Mouse (Mus musculus): ENCODE measurements around the gene Ube2g1.

DNA sequence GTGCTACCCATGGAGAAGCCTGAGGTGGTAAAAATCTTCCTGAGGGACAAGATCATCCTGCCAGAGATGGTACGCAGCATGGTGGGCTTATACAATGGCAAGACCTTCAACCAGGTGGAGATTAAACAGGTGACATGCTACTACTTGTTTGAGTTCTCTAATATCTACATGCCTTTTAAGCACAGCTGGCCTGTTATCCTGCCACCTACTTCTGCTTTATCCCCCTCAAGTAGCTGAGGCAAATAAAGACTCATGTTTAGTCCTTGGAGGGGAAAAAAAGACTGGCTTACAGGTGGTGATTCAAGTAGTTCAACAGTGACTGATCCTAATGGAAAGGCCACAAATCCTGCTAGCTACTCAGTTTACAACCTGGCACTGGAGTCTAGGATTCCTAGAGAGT lies 11.4 kb downstream of the Ube2g1 start:
- TF ChIP-seq POLR2A (IDR thresholded peaks at IDR 0.05; ENCODE audit: low read depth, low read length) (no peak), CTCF (IDR thresholded peaks at IDR 0.05; ENCODE audit: borderline replicate concordance, insufficient read depth, low read length) (no peak)
